Mouse (Mus musculus) kidney, adult 8-10 months (tissue): ENCODE measurements around the gene Nbr1.
A peak's percentile ranks its signal among the peaks of the same experiment; 100 is the strongest.
"Not testable (repeated sequence)": the region's sequence is repeated elsewhere in the genome, so short reads cannot be mapped to it uniquely, and the experiment has no call there.

Experiments used
- DNase-seq, 2 experiments: peaks; one replicate each; pipeline ENCODE4 v3.0.0; 2022

The Nbr1 gene

GRCm38 (mm10) chr11:101583205-101583604 lies 31.3 kb downstream of the Nbr1 start:
- DNase-seq, result no peak

- peak; percentile 68 to 71 for DNase-seq
Measured at GRCm38 (mm10) chr11:101585031-101585430, 33.1 kb downstream of the Nbr1 start.

- no peak for DNase-seq
Measured at GRCm38 (mm10) chr11:101585805-101586204, 33.9 kb downstream of the Nbr1 start.

- DNase-seq, result peak in 1 of 2 experiments; percentile 41
Measured at GRCm38 (mm10) chr11:101587676-101588075, 35.7 kb downstream of the Nbr1 start.

- peak in 1 of 2 experiments; percentile 41 for DNase-seq
Measured at GRCm38 (mm10) chr11:101588868-101589267, 36.9 kb downstream of the Nbr1 start.

GRCm38 (mm10) chr11:101589444-101589843 lies 37.5 kb downstream of the Nbr1 start:
- peak; percentile 86 to 90 for DNase-seq

GRCm38 (mm10) chr11:101589989-101590624 lies 38.2 kb downstream of the Nbr1 start:
- no peak for DNase-seq

GRCm38 (mm10) chr11:101599156-101599555 lies 47.2 kb downstream of the Nbr1 start, which contains the start of gene Gm11634:
Gene Gm11634, minus strand, starts transcription at chr11:101599256.
- DNase-seq, result no peak

- DNase-seq, result peak in 1 of 2 experiments; percentile 71
Measured at GRCm38 (mm10) chr11:101602491-101602890, 50.5 kb downstream of the Nbr1 start.

- no peak for DNase-seq
Measured at GRCm38 (mm10) chr11:101604116-101604515, 52.2 kb downstream of the Nbr1 start.

GRCm38 (mm10) chr11:101604531-101605453 lies 52.8 kb downstream of the Nbr1 start:
- DNase-seq, result peak; percentile 74 to 82

- not testable (repeated sequence) for DNase-seq
Measured at GRCm38 (mm10) chr11:101607134-101607533, 55.2 kb downstream of the Nbr1 start.

GRCm38 (mm10) chr11:101610445-101610844 lies 58.5 kb downstream of the Nbr1 start:
- DNase-seq, result no peak

- no peak for DNase-seq
Measured at GRCm38 (mm10) chr11:101613596-101613995, 61.6 kb downstream of the Nbr1 start.

GRCm38 (mm10) chr11:101614116-101614515 lies 62.2 kb downstream of the Nbr1 start:
- DNase-seq, result no peak

- DNase-seq, result no peak
Measured at GRCm38 (mm10) chr11:101615380-101615779, 63.4 kb downstream of the Nbr1 start.

GRCm38 (mm10) chr11:101616104-101616503 lies 64.2 kb downstream of the Nbr1 start:
- DNase-seq, result no peak

- no peak for DNase-seq
Measured at GRCm38 (mm10) chr11:101616948-101617767, 65.2 kb downstream of the Nbr1 start.

- DNase-seq, result no peak
Measured at GRCm38 (mm10) chr11:101617849-101618248, 65.9 kb downstream of the Nbr1 start.

- no peak for DNase-seq
Measured at GRCm38 (mm10) chr11:101618596-101618995, 66.6 kb downstream of the Nbr1 start.

- DNase-seq, result not testable (repeated sequence)
Measured at GRCm38 (mm10) chr11:101620022-101620655, 68.2 kb downstream of the Nbr1 start.

GRCm38 (mm10) chr11:101626649-101626994 lies 74.7 kb downstream of the Nbr1 start:
- DNase-seq, result no peak
